Mouse (Mus musculus): Measurements from ENCODE around the gene Prr18.

Gene Prr18

DNA sequence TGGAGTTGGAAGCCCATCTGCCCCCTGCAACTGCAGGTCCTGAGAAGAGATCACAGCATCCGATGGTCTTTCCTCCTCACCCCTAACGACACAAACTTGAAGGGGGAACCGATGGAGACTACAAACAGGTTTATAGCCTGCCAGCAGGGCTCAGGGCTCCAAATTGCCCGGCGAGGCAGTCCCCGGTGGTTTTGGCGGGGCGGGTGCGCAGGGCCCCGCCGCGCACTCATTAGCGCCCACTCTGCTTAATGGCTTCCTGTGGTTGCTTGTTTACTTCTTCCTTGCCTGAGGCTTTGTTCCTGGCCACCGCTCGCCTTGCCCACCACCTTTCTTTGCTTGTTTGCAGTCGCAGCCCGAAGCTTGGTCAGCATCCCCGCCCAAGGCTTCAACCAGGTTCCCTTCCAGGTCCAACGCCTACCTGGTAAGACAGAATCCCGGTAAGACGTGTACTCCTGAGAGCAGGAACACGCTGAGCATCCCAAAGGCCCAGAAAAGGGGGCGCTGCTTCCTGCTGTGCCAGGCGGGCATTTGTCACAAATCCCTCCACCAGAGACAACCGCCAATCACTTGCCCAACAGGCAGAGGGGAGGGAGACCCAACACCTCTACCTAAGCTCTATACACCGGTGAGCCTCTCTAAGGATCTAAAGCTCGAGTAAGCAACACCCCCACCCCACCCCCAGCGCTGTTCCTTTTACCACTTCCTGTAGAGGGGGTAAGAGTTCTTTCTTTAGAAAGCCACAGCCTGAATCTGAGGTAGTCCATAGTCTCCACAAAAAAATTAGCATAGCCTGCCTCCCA, 51.9 kb downstream of the Prr18 start:
- DNase-seq (ENCODE audit: low spot score), result no peak

DNA sequence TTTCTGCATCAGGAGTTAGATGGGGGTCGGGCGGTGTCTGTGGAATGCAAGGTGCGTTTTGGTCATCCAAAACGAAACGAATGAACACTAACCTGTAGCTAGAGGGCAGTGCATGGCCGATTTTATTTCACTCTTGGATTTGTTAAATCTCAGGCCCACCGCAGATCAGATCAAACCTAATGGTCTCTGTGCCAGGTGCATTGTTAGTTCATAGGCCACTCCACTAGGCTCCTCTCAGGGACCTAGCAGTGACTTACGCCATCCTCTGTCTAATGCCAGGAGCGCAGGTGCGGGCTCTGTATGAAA, 52.5 kb downstream of the Prr18 start:
- DNase-seq (ENCODE audit: low spot score), result no peak

DNA sequence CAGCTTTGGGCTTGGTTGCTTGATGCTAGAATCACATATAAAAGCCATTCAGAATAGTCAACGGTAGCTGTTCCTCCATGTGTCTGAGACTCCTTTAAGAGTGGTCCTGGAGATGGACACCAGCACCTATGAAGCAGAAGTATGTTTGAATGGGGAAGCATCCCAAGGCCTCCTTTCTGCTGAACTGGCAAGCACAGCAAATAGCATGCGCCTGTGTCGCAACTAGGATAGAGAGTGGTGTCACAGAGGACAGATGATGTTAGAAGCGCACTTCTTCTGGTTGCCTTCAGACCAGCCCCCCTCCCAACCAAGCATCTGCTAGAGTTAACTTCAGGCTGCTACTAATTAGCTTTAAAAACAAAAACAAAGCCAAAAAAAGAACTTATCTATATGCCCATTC, 53.2 kb downstream of the Prr18 start:
- DNase-seq (ENCODE audit: low spot score), result no peak
